Mouse (Mus musculus) olfactory bulb, adult 2 months (tissue): Measurements from ENCODE around the gene Stkld1.

Experiments
- CTCF ChIP-seq: fragments of 200-500 bp; IDR thresholded peaks from 2 replicates; pipeline ENCODE4 v1.5.1; 2012; ENCODE audit warnings: low read depth, mild to moderate bottlenecking, low read length, moderate library complexity; ENCODE audit not compliant: insufficient read depth
- POLR2A ChIP-seq: fragments of 200-500 bp; IDR thresholded peaks from 2 replicates; pipeline ENCODE4 v1.6.1; 2012; ENCODE audit warnings: mild to moderate bottlenecking, low read depth, low read length, moderate library complexity; ENCODE audit not compliant: insufficient read depth

GRCm38 (mm10) chr2:26984640-26985039, 50.8 kb downstream of the Stkld1 start:
- TF ChIP-seq CTCF (no peak), POLR2A (no peak)
